Mouse (Mus musculus): ENCODE measurements at regions not wholly inside any gene's neighbourhood (a gene's known extent, or its start where the extent isn't known, plus 50 kb on each side); places are given as distances from the start of the nearest gene placed in this dataset.

GRCm38 (mm10) chr1:185749251-185749650 is 294.6 kb downstream of the Slc30a10 start:
- TF ChIP-seq CTCF (IDR thresholded peaks at IDR 0.05; ENCODE audit: low read depth) (no peak), EP300 (IDR thresholded peaks at IDR 0.05; ENCODE audit: low read depth) (no peak)
